Mouse (Mus musculus) stomach, embryonic 14.5 days (tissue): ENCODE results near the gene Asgr1. TPM values are rescaled to one million over a fixed set of nuclear protein-coding genes. Genes with fewer than 3 reads are reported as not detected.
"Not testable (repeated sequence)": the region's sequence is repeated elsewhere in the genome, so short reads cannot be mapped to it uniquely, and the experiment has no call there.

Experiments used
- ATAC-seq: fragments of 200-750 bp; cut with Nextera tagmentation; 2 replicates; pipeline ENCODE4 v1.8.0; 2017; ENCODE audit warnings: low read depth, moderate TSS enrichment; ENCODE audit not compliant: insufficient number of reproducible peaks, insufficient read depth, low FRiP score
- H3K27ac ChIP-seq: fragments of 300-500 bp; sonication (generic); 2 replicates; pipeline ENCODE4 v1.5.1; 2014; ENCODE audit warnings: mild to moderate bottlenecking, low read length, moderate library complexity, mixed read lengths
- H3K27me3 ChIP-seq: fragments of 300-500 bp; sonication (generic); 2 replicates; pipeline ENCODE4 v1.6.1; 2014; ENCODE audit warnings: low read length, control low read depth, mixed read lengths; ENCODE audit not compliant: control insufficient read depth, insufficient read depth
- H3K36me3 ChIP-seq: fragments of 300-500 bp; sonication (generic); 2 replicates; pipeline ENCODE4 v1.6.1; 2014; ENCODE audit warnings: mild to moderate bottlenecking, control low read depth, low read length, moderate library complexity, mixed read lengths; ENCODE audit not compliant: control insufficient read depth, insufficient read depth
- H3K4me1 ChIP-seq: fragments of 300-500 bp; sonication (generic); 2 replicates; pipeline ENCODE4 v1.6.1; 2014; ENCODE audit warnings: low read length, control low read depth, mixed read lengths; ENCODE audit not compliant: control insufficient read depth, insufficient read depth
- H3K4me2 ChIP-seq: fragments of 300-500 bp; sonication (generic); replicated peaks from 2 replicates; pipeline ENCODE4 v1.6.1; 2014; ENCODE audit warnings: low read depth, low read length, control low read depth
- H3K4me3 ChIP-seq: fragments of 300-500 bp; sonication (generic); 2 replicates; pipeline ENCODE4 v1.5.1; 2014; ENCODE audit warnings: low read depth, low read length, control low read depth
- H3K9ac ChIP-seq: fragments of 300-500 bp; sonication (generic); replicated peaks from 2 replicates; pipeline ENCODE4 v1.6.1; 2014; ENCODE audit warnings: low read depth, mild to moderate bottlenecking, control low read depth, low read length, moderate library complexity, mixed read lengths
- H3K9me3 ChIP-seq: fragments of 300-500 bp; sonication (generic); 2 replicates; pipeline ENCODE4 v1.6.1; 2016; ENCODE audit warnings: low read depth, low read length, control low read depth; ENCODE audit not compliant: control insufficient read depth
- WGBS: fragments of 180-500 bp; shearing (Covaris S2); extraction: QIAGEN DNeasy Blood & Tissue Kit; methylation state at CpG from one replicate; pipeline ENCODE4 v1.1.7; 2014; 5-methylcytosine and 5-hydroxymethylcytosine counted together
- polyA plus RNA-seq: library from polyadenylated mRNA; unstranded; fragments of >200 nt; fragmentation: Nextera tagmentation; extraction: Ambion mirVana; gene quantifications from 2 replicates; pipeline ENCODE4 v1.2.1, GENCODE M21; 2014

The Asgr1 gene
- polyA plus RNA-seq, 1 experiment from 2014 or later, result not detected

DNA sequence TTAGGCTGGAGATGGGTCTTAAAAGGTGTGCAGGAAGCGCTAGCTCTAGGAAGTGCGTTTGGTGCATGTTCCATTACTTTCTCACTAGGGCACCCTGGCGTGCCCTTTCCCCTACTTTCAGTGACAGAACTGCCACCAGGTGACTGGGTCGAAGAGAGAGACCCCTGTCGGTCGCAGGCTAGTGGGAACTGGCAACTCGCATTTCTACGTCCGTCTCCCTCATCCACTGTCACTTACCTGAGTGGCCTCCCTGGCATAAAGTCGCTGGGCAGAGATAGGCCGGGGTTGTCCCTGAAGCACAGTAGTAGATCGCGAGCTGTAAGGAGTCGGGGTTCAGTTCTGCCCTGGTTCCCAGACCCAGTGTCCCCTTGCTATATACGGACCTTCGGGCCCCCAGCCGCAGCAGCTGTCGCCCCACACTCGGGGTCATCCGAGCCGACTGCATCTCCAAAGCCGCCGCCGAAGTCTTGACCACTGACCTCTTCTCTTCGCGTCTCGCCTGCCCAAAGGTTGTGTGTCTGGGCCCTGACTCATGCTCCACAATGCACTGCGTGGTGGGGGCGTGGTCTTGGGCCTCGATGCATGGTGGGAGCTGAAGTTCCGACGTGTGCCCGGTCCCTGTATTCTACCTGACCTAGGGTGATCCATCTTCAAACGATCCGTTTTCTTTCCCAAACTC, 38.9 kb upstream of the Asgr1 start, which contains the start of gene Acadvl:
TSS of gene Acadvl (minus strand) at position 532 of the 679 bp plus-strand sequence.
- H3K27ac ChIP-seq, result peak within 1 kb of the TSS; percentile 34; the same call in 1 of the 2 replicates
- WGBS, result under 1% methylated on average over 35 of the region's 35 CpGs
- H3K9ac ChIP-seq, result peak within 1 kb of the TSS; percentile 60
- peaks cover 28% of the 10 kb centered on the region for H3K4me1 ChIP-seq
- H3K4me2 ChIP-seq, result peak within 1 kb of the TSS; percentile 54
- H3K36me3 ChIP-seq, result peaks cover 28% of the 10 kb centered on the region
- H3K27me3 ChIP-seq, result no peaks in the 10 kb centered on the region
- H3K4me3 ChIP-seq, result peak within 1 kb of the TSS; percentile 47
- peak; percentile 82 for ATAC-seq
- H3K9me3 ChIP-seq, result no peaks in the 10 kb centered on the region

DNA sequence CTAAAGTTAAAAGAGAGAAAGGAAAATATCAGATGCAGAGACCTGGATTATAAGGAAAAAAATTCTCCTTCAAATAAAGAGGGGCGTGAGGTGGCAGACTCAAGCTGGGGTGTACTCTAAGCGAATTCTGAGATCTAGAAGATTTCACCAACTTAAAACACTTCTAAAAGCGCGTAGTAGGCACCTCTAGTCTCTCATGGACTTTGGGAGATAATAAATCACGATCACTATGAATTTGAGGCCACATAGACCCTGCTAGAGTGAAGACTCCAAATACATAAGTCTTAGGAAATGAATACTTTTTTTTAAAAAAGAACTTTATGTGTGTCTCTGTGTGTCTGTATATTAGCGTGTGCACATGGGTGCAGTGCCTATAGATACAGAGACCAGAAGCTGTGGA, 38.2 kb upstream of the Asgr1 start:
- Histone ChIP-seq H3K36me3 (peaks cover 21% of the 10 kb centered on the region), H3K4me1 (peaks cover 35% of the 10 kb centered on the region), H3K4me2 (peak overlapping the region; percentile 54; the same call in 1 of the 2 replicates), H3K4me3 (no peak overlapping the region), H3K9ac (no peak overlapping the region), H3K9me3 (no peaks in the 10 kb centered on the region), H3K27me3 (no peaks in the 10 kb centered on the region), H3K27ac (no peak overlapping the region)
- no peak for ATAC-seq
- WGBS, result 70% methylated on average over 6 of the region's 6 CpGs

- not testable (repeated sequence) for H3K9me3 ChIP-seq, ATAC-seq, H3K27me3 ChIP-seq, H3K9ac ChIP-seq, H3K4me2 ChIP-seq, H3K4me3 ChIP-seq, H3K27ac ChIP-seq
- Histone ChIP-seq H3K36me3 (peaks cover 17% of the 10 kb centered on the region), H3K4me1 (peaks cover 37% of the 10 kb centered on the region)
- WGBS, result 79% methylated on average over 2 of the region's 2 CpGs
These were observed 37.7 kb upstream of the Asgr1 start for GRCm38 (mm10) chr11:70016177-70016576.

- Histone ChIP-seq H3K9me3 (no peaks in the 10 kb centered on the region), H3K27ac (peak within 1 kb of the TSS; percentile 89), H3K4me2 (peak within 1 kb of the TSS; percentile 86), H3K9ac (no peak within 1 kb of the TSS), H3K36me3 (peaks cover 13% of the 10 kb centered on the region), H3K27me3 (no peaks in the 10 kb centered on the region), H3K4me1 (peaks cover 37% of the 10 kb centered on the region), H3K4me3 (peak within 1 kb of the TSS; percentile 62; the same call in 1 of the 2 replicates)
- 65% methylated on average over 3 of the region's 3 CpGs for WGBS
- no peak for ATAC-seq
These were observed 37.2 kb upstream of the Asgr1 start, which contains the start of gene Dlg4 for GRCm38 (mm10) chr11:70016669-70017068. Gene Dlg4 (plus strand): TSS chr11:70016942.

DNA sequence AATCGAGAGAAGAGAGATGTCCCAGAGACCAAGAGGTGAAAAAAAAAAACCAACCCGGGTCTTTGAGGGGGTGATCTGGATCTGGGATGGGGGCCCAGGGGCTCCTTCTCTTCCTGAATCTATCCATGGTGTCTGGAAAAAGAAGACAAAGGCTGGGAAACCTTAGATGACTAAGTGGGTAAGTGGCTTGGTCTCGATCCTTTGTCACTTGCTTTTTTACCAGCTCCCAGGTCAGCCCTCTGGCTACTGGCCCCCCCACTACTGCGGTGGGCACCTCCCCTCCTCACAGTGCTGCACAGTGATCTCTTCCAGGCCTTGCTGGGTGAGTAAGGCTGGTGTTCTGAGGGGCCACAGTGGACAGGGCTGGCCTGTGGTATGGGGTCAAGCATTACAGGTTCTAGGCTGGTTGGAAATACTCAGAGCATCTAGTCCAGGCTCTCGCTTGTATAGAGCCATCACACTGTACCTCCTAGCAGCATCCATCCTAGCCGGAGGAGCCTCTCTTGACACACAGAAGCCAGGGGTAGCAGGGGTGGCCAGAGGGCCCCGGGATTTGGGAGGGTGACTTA, 36.6 kb upstream of the Asgr1 start:
- no peak overlapping the region for H3K4me3 ChIP-seq
- no peak overlapping the region for H3K9ac ChIP-seq
- peaks cover 6% of the 10 kb centered on the region for H3K36me3 ChIP-seq
- ATAC-seq, result no peak
- H3K4me1 ChIP-seq, result peaks cover 37% of the 10 kb centered on the region
- no peak overlapping the region for H3K27ac ChIP-seq
- H3K4me2 ChIP-seq, result peak overlapping the region; percentile 86; the same call in 1 of the 2 replicates
- no peaks in the 10 kb centered on the region for H3K9me3 ChIP-seq
- H3K27me3 ChIP-seq, result no peaks in the 10 kb centered on the region
- WGBS, result 34% methylated on average over 7 of the region's 7 CpGs

DNA sequence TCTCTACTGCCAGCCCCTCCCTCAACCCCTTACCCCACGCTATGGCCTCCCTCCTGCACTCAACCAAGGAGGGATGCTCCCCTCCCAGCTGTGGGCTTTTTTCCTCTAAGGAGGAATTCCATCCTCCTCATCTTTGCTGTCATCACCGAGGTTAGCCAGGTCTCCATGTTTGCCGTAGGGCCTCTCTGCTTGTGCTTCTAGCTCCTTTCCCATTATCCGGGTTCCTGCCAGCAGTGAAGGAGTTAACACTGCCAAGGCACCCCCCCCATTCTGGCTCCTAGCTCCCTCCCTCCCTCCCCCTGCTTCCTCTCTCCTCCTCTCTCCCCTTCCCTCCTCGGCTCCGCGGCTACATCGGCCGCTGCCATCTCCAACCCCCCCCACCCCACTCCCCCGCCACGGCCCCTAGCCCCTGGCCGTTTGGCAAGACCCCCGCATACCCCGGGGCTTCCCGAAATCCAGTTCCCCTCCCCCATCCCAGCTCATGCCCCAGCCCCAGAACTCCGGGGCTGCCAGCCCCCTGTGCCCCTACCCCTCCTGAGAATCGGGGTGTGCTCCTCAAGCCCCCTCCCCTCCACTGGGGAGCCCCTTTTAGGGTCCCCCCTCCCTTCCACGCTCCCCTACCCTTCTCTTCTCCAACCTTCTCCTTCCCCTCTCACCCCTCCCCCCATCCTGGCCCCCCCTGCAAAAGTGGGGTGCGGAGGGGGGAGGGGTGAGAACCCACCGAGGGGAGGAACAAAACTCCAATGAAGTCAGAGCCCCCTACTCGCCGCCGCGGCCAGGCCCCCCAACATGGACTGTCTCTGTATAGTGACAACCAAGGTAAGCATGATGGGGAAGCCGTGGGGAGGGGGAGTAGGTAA, 35.5 kb upstream of the Asgr1 start:
- no peaks in the 10 kb centered on the region for H3K27me3 ChIP-seq
- H3K4me3 ChIP-seq, result peak overlapping the region; percentile 62
- no peaks in the 10 kb centered on the region for H3K36me3 ChIP-seq
- WGBS, result under 1% methylated on average over 21 of the region's 25 CpGs
- H3K4me2 ChIP-seq, result peak overlapping the region; percentile 86
- peak overlapping the region; percentile 67 for H3K9ac ChIP-seq
- no peaks in the 10 kb centered on the region for H3K9me3 ChIP-seq
- ATAC-seq, result no peak
- H3K27ac ChIP-seq, result peak overlapping the region; percentile 89
- H3K4me1 ChIP-seq, result peaks cover 41% of the 10 kb centered on the region

GRCm38 (mm10) chr11:70019495-70020021, 34.3 kb upstream of the Asgr1 start:
- Histone ChIP-seq H3K4me2 (peak overlapping the region; percentile 86), H3K27ac (peak overlapping the region; percentile 58; the same call in 1 of the 2 replicates), H3K4me1 (peaks cover 43% of the 10 kb centered on the region), H3K9me3 (no peaks in the 10 kb centered on the region), H3K36me3 (no peaks in the 10 kb centered on the region), H3K9ac (no peak overlapping the region), H3K4me3 (peak overlapping the region; percentile 62), H3K27me3 (no peaks in the 10 kb centered on the region)
- ATAC-seq, result no peak
- WGBS, result 23% methylated on average over 2 of the region's 2 CpGs

DNA sequence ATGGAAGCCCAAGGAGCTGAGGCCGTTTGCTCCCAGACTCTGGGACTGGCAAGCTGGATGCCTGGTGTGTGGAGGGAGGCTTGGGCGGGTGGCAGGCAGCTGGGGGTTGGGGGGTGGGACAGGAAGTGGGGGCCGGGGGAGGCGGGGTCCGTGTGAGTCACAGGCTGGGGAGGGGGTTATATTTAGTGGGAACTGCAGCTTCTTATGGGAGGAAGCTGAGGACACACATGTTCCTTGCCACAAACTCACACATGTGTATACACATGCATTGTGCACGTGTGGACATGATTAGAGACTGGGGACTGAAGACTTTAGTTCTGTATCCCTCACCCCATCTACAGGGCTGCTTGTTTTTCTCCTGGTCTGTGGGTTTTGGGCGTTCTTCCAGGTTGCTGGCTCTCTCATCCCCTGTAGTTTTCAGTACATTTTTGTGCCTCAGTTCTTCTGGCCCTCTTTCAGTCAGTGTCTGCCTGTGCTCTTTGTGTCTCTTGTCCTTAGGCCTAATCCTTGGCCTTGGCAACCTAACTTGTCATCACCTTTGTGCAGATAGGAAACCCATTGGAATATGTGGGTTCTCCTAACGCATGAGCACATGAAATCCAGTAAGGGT, 33.8 kb upstream of the Asgr1 start:
- Histone ChIP-seq H3K36me3 (no peaks in the 10 kb centered on the region), H3K4me1 (peaks cover 40% of the 10 kb centered on the region), H3K4me3 (peak overlapping the region; percentile 62), H3K4me2 (peak overlapping the region; percentile 86), H3K9me3 (no peaks in the 10 kb centered on the region), H3K9ac (no peak overlapping the region), H3K27ac (peak overlapping the region; percentile 58), H3K27me3 (no peaks in the 10 kb centered on the region)
- 16% methylated on average over 8 of the region's 8 CpGs for WGBS
- no peak for ATAC-seq
